Mouse (Mus musculus) bone marrow macrophage, adult 2 months (primary cell): Measurements from ENCODE around the gene Slc6a9.

Experiments
- CTCF ChIP-seq: IDR thresholded peaks from 2 replicates; pipeline ENCODE4 v1.5.1; 2012; ENCODE audit warnings: low read depth, mild to moderate bottlenecking, low read length, moderate library complexity
- POLR2A ChIP-seq: IDR thresholded peaks from 2 replicates; pipeline ENCODE4 v1.6.1; 2012; ENCODE audit warnings: mild to moderate bottlenecking, low read depth, low read length, borderline replicate concordance

- no peak for TF ChIP-seq CTCF
- TF ChIP-seq POLR2A = no peak
These were observed 31.8 kb downstream of the Slc6a9 start for GRCm38 (mm10) chr4:117866083-117866482.
